Mouse (Mus musculus) intestine, postnatal 0 days (tissue): ENCODE results near the gene Ntng1. TPM values are rescaled to one million over a fixed set of nuclear protein-coding genes. Genes with fewer than 3 reads are reported as not detected.

Experiments used
- ATAC-seq: fragments of 200-750 bp; cut with Nextera tagmentation; 2 replicates; pipeline ENCODE4 v1.8.0; 2017; ENCODE audit warnings: mild to moderate bottlenecking, moderate TSS enrichment, moderate library complexity
- H3K27ac ChIP-seq: fragments of 300-500 bp; sonication (generic); 2 replicates; pipeline ENCODE4 v1.5.1; 2014; ENCODE audit warnings: mild to moderate bottlenecking, low read depth, low read length, moderate library complexity
- H3K27me3 ChIP-seq: fragments of 300-500 bp; sonication (generic); replicated peaks from 2 replicates; pipeline ENCODE4 v1.6.1; 2014; ENCODE audit warnings: low read length, mixed read lengths; ENCODE audit not compliant: control insufficient read depth, insufficient read depth
- H3K36me3 ChIP-seq: fragments of 300-500 bp; sonication (generic); 2 replicates; pipeline ENCODE4 v1.6.1; 2014; ENCODE audit warnings: mild to moderate bottlenecking, moderate library complexity; ENCODE audit not compliant: control insufficient read depth, insufficient read depth
- H3K4me1 ChIP-seq: fragments of 300-500 bp; sonication (generic); replicated peaks from 2 replicates; pipeline ENCODE4 v1.6.1; 2014; ENCODE audit warnings: antibody characterized with exemption, low read length, mixed read lengths; ENCODE audit not compliant: control insufficient read depth, insufficient read depth
- H3K4me2 ChIP-seq: fragments of 300-500 bp; sonication (generic); replicated peaks from 2 replicates; pipeline ENCODE4 v1.6.1; 2014; ENCODE audit warnings: low read depth, mild to moderate bottlenecking, moderate library complexity
- H3K4me3 ChIP-seq: fragments of 300-500 bp; sonication (generic); 2 replicates; pipeline ENCODE4 v1.5.1; 2014; ENCODE audit warnings: low read depth, low read length
- H3K9ac ChIP-seq: fragments of 300-500 bp; sonication (generic); 2 replicates; pipeline ENCODE4 v1.6.1; 2014; ENCODE audit warnings: mild to moderate bottlenecking, low read depth, low read length
- H3K9me3 ChIP-seq: fragments of 300-500 bp; sonication (generic); 2 replicates; pipeline ENCODE4 v1.6.1; 2016; ENCODE audit warnings: mixed run types; ENCODE audit not compliant: control insufficient read depth
- CTCF ChIP-seq: sonication (generic); IDR thresholded peaks from 2 replicates; pipeline ENCODE4 v1.5.1; 2016; ENCODE audit warnings: low read depth, mild to moderate bottlenecking, control low read depth, antibody characterized with exemption, moderate library complexity
- WGBS: fragments of 180-500 bp; shearing (Covaris S2); extraction: QIAGEN DNeasy Blood & Tissue Kit; methylation state at CpG from one replicate; pipeline ENCODE4 v1.1.7; 2014; 5-methylcytosine and 5-hydroxymethylcytosine counted together
- polyA plus RNA-seq: library from polyadenylated mRNA; unstranded; fragments of >200 nt; fragmentation: Nextera tagmentation; extraction: Ambion mirVana; gene quantifications from 2 replicates; pipeline ENCODE4 v1.2.1, GENCODE M21; 2015

Gene Ntng1
- polyA plus RNA-seq, 1 experiment from 2014 or later = 0.38 TPM

DNA sequence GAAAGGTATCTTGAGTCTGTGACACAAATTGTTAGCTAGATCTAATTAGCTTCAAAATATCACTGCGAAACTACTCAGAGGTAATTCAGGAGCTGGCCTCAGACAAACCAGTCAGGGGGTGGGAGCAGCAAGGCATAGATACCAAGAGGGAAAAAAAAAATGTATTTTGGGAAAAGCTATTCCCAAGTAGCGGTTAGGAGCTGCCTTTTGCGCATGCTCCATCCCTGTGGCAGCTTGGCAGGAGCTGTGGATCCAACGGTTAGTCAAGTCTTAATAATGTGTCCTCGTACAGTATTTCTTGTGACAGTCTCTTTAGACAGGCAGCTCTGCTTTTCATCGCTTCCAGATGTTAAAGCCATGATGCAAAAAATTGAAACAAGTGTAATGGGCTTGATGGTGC is 87.9 kb downstream of the Ntng1 start:
- 93% methylated on average over 6 of the region's 6 CpGs for WGBS
- ATAC-seq = no peak

DNA sequence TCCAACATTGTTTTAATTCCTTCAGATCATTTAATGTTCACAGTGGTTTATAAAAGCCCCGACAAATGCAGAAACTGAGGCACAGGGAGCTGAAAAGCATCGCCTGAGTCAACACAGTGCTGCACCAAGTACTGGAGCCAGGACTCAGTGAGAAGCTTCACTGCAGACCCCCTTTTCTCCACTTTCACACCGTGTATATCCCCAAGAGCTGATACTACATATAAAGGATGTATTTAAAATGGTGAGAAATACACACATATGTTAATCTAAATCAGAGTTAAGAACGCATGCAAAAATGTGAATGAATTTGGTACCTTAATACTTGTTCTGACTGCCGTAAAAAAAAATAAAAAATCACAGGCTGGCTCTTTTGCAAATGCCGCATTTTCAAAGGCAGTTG is 88.4 kb downstream of the Ntng1 start:
- Histone ChIP-seq H3K4me1 (no peaks in the 10 kb centered on the region), H3K36me3 (no peaks in the 10 kb centered on the region), H3K9me3 (no peaks in the 10 kb centered on the region), H3K27me3 (no peaks in the 10 kb centered on the region), H3K4me2 (no peak overlapping the region), H3K9ac (no peak overlapping the region), H3K27ac (no peak overlapping the region), H3K4me3 (no peak overlapping the region)
- no peak for ATAC-seq
- no peak for TF ChIP-seq CTCF
- WGBS = 87% methylated on average over 6 of the region's 6 CpGs

More for the DNA sequence above, 87.9 kb downstream of the Ntng1 start:
- Histone ChIP-seq H3K36me3 (no peaks in the 10 kb centered on the region), H3K9ac (no peak overlapping the region), H3K4me2 (no peak overlapping the region), H3K4me3 (no peak overlapping the region), H3K27ac (no peak overlapping the region), H3K27me3 (no peaks in the 10 kb centered on the region), H3K9me3 (no peaks in the 10 kb centered on the region), H3K4me1 (no peaks in the 10 kb centered on the region)
- no peak for TF ChIP-seq CTCF

DNA sequence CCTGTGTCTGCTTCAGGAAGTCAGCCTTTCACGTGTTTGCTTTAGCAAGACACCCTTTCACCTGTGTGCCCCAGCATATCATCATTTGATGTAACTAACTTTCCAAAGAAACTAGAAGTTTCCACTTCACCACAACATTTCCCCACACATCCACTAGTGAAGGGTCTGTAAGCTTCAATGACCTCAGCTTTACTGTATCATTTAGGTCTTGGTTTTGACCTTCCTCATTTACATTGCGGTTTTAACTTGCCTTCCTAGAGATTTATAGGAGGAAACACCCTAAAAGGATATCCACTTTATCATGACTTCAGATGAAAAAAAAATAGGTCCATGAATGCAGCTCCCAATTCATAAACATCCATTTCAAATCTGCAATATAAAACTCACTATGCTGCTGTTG is 89.7 kb downstream of the Ntng1 start:
- H3K9ac ChIP-seq = no peak overlapping the region

DNA sequence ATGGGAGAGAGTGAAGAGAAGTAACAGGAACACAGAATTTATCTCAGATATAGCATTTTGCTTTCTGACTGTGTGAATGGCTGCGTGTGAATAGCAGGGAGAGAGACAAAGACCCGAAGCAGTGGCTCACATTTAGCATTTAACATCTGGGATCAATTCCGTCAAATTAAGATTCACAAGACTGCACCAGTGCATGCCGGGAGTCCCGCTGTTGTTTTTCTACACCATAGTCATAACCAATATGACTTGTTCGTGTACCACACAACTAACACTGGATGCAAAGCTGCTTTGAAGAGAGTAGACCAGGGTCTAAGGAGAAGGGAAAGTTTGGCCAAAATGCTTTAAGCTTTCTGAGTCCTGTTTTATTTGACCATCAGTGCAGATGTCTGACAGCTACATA is 95.7 kb downstream of the Ntng1 start:
- H3K36me3 ChIP-seq = no peaks in the 10 kb centered on the region
- H3K9me3 ChIP-seq = no peaks in the 10 kb centered on the region
- H3K27me3 ChIP-seq = no peaks in the 10 kb centered on the region
- 89% methylated on average over 6 of the region's 6 CpGs for WGBS
- no peak overlapping the region for H3K9ac ChIP-seq
- no peak for ATAC-seq
- no peak overlapping the region for H3K4me3 ChIP-seq
- H3K4me1 ChIP-seq = no peaks in the 10 kb centered on the region
- no peak overlapping the region for H3K27ac ChIP-seq
- no peak for TF ChIP-seq CTCF
- no peak overlapping the region for H3K4me2 ChIP-seq

More for the DNA sequence above, 89.7 kb downstream of the Ntng1 start:
- WGBS = 82% methylated on average over 2 of the region's 2 CpGs
- Histone ChIP-seq H3K4me3 (no peak overlapping the region), H3K4me2 (no peak overlapping the region), H3K27me3 (no peaks in the 10 kb centered on the region), H3K4me1 (no peaks in the 10 kb centered on the region), H3K27ac (no peak overlapping the region), H3K36me3 (no peaks in the 10 kb centered on the region), H3K9me3 (no peaks in the 10 kb centered on the region)
- TF ChIP-seq CTCF = no peak
- no peak for ATAC-seq

DNA sequence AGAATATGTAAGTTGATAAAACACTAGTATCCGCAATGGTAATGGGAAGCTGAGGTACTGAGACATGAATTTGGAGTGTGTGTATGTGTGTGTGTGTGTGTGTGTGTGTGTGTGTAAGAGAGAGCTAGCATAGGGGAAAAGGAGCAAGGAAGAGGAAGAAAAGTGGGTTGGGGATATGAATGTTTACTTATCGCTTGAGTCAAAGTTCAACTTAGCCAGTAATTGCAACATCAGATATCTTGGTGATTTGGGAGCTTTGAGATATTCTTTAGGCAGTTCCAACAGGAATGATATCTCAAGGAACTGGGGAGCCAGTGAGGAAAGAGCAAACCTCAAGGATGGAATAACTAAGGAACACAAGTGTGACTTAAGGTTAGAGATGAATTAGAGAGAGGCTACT is 97.1 kb downstream of the Ntng1 start:
- TF ChIP-seq CTCF = no peak
- 0 out of 2 replicates have a peak, but pooled peaks have one; percentile 36 for ATAC-seq
- Histone ChIP-seq H3K4me3 (no peak overlapping the region), H3K4me2 (no peak overlapping the region), H3K9me3 (no peaks in the 10 kb centered on the region), H3K9ac (no peak overlapping the region), H3K4me1 (no peaks in the 10 kb centered on the region), H3K27ac (no peak overlapping the region), H3K27me3 (no peaks in the 10 kb centered on the region), H3K36me3 (no peaks in the 10 kb centered on the region)
- WGBS = 67% methylated on average over 2 of the region's 2 CpGs

DNA sequence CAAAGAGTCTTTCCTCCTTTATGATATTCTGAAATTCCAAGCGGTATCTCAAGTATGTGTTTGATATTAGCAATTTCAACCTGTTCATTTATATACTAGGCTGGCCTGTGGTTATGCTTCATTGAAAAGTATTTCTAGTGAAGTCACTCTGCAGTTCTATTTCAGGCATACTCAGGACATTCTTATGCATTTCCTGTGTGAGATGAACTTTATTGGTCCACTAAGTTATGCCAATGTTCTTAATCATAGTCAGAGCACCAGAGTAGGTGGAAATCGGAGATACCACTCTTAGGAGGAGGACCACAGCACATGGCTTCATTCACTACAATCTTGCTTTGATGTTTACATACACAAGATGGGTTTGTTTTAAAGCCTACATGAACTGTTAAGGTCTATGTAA is 99.6 kb downstream of the Ntng1 start:
- Histone ChIP-seq H3K9ac (no peak overlapping the region), H3K4me3 (no peak overlapping the region), H3K9me3 (no peaks in the 10 kb centered on the region), H3K27me3 (no peaks in the 10 kb centered on the region), H3K4me1 (no peaks in the 10 kb centered on the region), H3K36me3 (no peaks in the 10 kb centered on the region), H3K4me2 (no peak overlapping the region), H3K27ac (no peak overlapping the region)
- TF ChIP-seq CTCF = no peak
- 84% methylated on average over 2 of the region's 2 CpGs for WGBS
- no peak for ATAC-seq

DNA sequence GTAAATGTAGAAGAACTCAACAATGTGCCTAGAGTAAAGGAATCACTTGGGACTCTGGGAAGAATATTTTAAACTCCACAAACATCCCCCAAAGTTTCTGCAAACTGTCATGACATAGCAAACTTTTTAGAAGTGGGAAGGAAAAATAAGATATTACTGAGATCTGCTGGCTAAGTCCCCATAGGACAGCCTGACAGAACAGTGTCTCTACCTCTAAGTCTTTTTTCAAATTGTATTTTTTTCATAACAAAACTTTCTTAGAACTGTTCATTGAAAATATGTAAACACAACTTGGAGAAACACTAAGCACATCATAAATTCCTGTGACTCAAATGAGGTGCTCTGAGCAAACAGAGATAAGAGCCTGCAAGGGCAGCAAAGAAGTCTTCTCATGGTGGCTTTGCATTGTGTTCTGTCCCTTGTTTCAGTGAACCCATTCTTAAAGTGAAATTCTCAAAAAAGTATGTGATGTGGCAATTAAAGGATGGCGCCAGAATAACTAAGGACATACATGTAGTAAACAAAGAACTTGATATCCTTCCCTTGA is 100.1 kb downstream of the Ntng1 start:
- Histone ChIP-seq H3K9ac (no peak overlapping the region), H3K27me3 (no peaks in the 10 kb centered on the region), H3K27ac (no peak overlapping the region), H3K36me3 (no peaks in the 10 kb centered on the region), H3K4me3 (no peak overlapping the region), H3K9me3 (no peaks in the 10 kb centered on the region), H3K4me2 (no peak overlapping the region), H3K4me1 (no peaks in the 10 kb centered on the region)
- no peak for ATAC-seq
- no peak for TF ChIP-seq CTCF
- WGBS = 83% methylated on average over 1 of the region's 1 CpGs
